Mouse (Mus musculus) forebrain, embryonic 11.5 days (tissue): ENCODE measurements around the gene Cd3eap. TPM values are rescaled to one million over a fixed set of nuclear protein-coding genes. Genes with fewer than 3 reads are reported as not detected.

Experiments
- ATAC-seq: fragments of 200-750 bp; cut with Nextera tagmentation; replicated peaks from 2 replicates; pipeline ENCODE4 v1.8.0; 2017; ENCODE audit warnings: moderate TSS enrichment; ENCODE audit not compliant: low FRiP score
- DNase-seq: peaks from one replicate; pipeline ENCODE4 v3.0.0-alpha.2; 2017; ENCODE audit warnings: low spot score
- H3K27ac ChIP-seq: fragments of 300-500 bp; sonication (generic); 2 replicates; pipeline ENCODE4 v1.5.1; 2014; ENCODE audit warnings: low read depth, low read length
- H3K27me3 ChIP-seq: fragments of 300-500 bp; sonication (generic); 2 replicates; pipeline ENCODE4 v1.6.1; 2014; ENCODE audit warnings: mild to moderate bottlenecking, low read length, mixed read lengths; ENCODE audit not compliant: control insufficient read depth, insufficient read depth
- H3K36me3 ChIP-seq: fragments of 300-500 bp; sonication (generic); 2 replicates; pipeline ENCODE4 v1.6.1; 2014; ENCODE audit warnings: mild to moderate bottlenecking, low read length, moderate library complexity, mixed read lengths; ENCODE audit not compliant: control insufficient read depth, insufficient read depth
- H3K4me1 ChIP-seq: fragments of 300-500 bp; sonication (generic); replicated peaks from 2 replicates; pipeline ENCODE4 v1.6.1; 2014; ENCODE audit warnings: low read length, mixed read lengths; ENCODE audit not compliant: control insufficient read depth, insufficient read depth
- H3K4me2 ChIP-seq: fragments of 300-500 bp; sonication (generic); 2 replicates; pipeline ENCODE4 v1.6.1; 2014; ENCODE audit warnings: low read depth, mild to moderate bottlenecking, low read length, moderate library complexity, mixed read lengths; ENCODE audit not compliant: severe bottlenecking
- H3K4me3 ChIP-seq: fragments of 300-500 bp; sonication (generic); 2 replicates; pipeline ENCODE4 v1.5.1; 2014; ENCODE audit warnings: low read depth, low read length
- H3K9ac ChIP-seq: fragments of 300-500 bp; sonication (generic); 2 replicates; pipeline ENCODE4 v1.6.1; 2014; ENCODE audit warnings: low read length
- H3K9me3 ChIP-seq: fragments of 300-500 bp; sonication (generic); 2 replicates; pipeline ENCODE4 v1.6.1; 2016; ENCODE audit warnings: low read length, mixed read lengths; ENCODE audit not compliant: control insufficient read depth
- WGBS: fragments of 180-500 bp; shearing (Covaris S2); extraction: QIAGEN DNeasy Blood & Tissue Kit; methylation state at CpG from one replicate; pipeline ENCODE4 v1.1.7; 2014; 5-methylcytosine and 5-hydroxymethylcytosine counted together
- microRNA counts: library from miRNA; unstranded; fragments of <30 nt; microRNA quantifications from one replicate; lab custom pipeline; 2015
- microRNA-seq: library from miRNA; unstranded; fragments of <30 nt; microRNA quantifications from one replicate; pipeline ENCODE4, GENCODE M21; 2016; ENCODE audit not compliant: insufficient number of aligned reads
- polyA plus RNA-seq: library from polyadenylated mRNA; unstranded; fragments of >200 nt; fragmentation: Nextera tagmentation; extraction: Ambion mirVana; gene quantifications from 2 replicates; pipeline ENCODE4 v1.2.1, GENCODE M21; 2014

Cd3eap gene
- polyA plus RNA-seq, 1 experiment from 2014 or later, result 24.0 TPM

- H3K9ac ChIP-seq, result peak overlapping the region; percentile 36
- no peaks in the 10 kb centered on the region for H3K9me3 ChIP-seq
- H3K4me1 ChIP-seq, result peaks cover 11% of the 10 kb centered on the region; the same call in 1 of the 2 replicates
- H3K4me3 ChIP-seq, result peak overlapping the region; percentile 51
- peak; percentile 39 for ATAC-seq
- WGBS, result 1% methylated on average over 18 of the region's 18 CpGs
- no peak overlapping the region for H3K27ac ChIP-seq
- H3K4me2 ChIP-seq, result peak overlapping the region; percentile 94
- H3K27me3 ChIP-seq, result peaks cover 43% of the 10 kb centered on the region
- peak; percentile 75 for DNase-seq
- H3K36me3 ChIP-seq, result no peaks in the 10 kb centered on the region
These were observed 51.4 kb downstream of the Cd3eap start for GRCm38 (mm10) chr7:19307739-19308453.

- Histone ChIP-seq H3K9me3 (no peaks in the 10 kb centered on the region), H3K27me3 (peaks cover 51% of the 10 kb centered on the region), H3K4me2 (peak overlapping the region; percentile 94; the same call in 1 of the 2 replicates), H3K27ac (no peak overlapping the region), H3K4me1 (peaks cover 11% of the 10 kb centered on the region; the same call in 1 of the 2 replicates), H3K9ac (no peak overlapping the region), H3K4me3 (no peak overlapping the region), H3K36me3 (no peaks in the 10 kb centered on the region)
- 68% methylated on average over 25 of the region's 25 CpGs for WGBS
- DNase-seq (no peak), ATAC-seq (no peak)
These were observed 52.2 kb downstream of the Cd3eap start for GRCm38 (mm10) chr7:19306819-19307738.

MicroRNAs within 50 kb of the gene (microRNA counts, 519-probe panel; counts per million panel counts)
- 31.2 counts per million for microRNA mmu-miR-343 (lab: Ali Mortazavi, UCI)

Small RNA genes lying within 50 kb of the gene (microRNA-seq; reads per million reads assigned to microRNA genes)
- not detected for gene Mir343

Other genes with a start within 250 kb of the Cd3eap start
- 1.2 and 1.4 TPM in 2 replicates for gene Gm4969, start 241.1 kb downstream of the Cd3eap start, polyA plus RNA-seq
- gene Fbxo46, start 239.6 kb downstream of the Cd3eap start, polyA plus RNA-seq, result 13.6 and 13.9 TPM in 2 replicates
- 13.8 and 13.9 TPM in 2 replicates for gene Qpctl, start 210.2 kb downstream of the Cd3eap start, polyA plus RNA-seq
- gene Snrpd2, start 209.8 kb downstream of the Cd3eap start, polyA plus RNA-seq, result 154 and 158 TPM in 2 replicates
- 0.56 and 0.75 TPM in 2 replicates for gene Gipr, start 193.4 kb downstream of the Cd3eap start, polyA plus RNA-seq
- gene Eml2, start 183.1 kb downstream of the Cd3eap start, polyA plus RNA-seq, result 2.0 and 2.1 TPM in 2 replicates
- gene Gpr4, start 146.9 kb downstream of the Cd3eap start, polyA plus RNA-seq, result 1.6 and 2.5 TPM in 2 replicates
- gene Opa3, start 131.1 kb downstream of the Cd3eap start, polyA plus RNA-seq, result 54.1 and 59.8 TPM in 2 replicates
- 52.8 and 53.0 TPM in 2 replicates for gene Vasp, start 87.7 kb downstream of the Cd3eap start, polyA plus RNA-seq
- gene Ppm1n, start 79.4 kb downstream of the Cd3eap start, polyA plus RNA-seq, result 0.44 TPM in 1 of 2 replicates, not detected in the other
- 47.3 and 54.7 TPM in 2 replicates for gene Rtn2, start 76.9 kb downstream of the Cd3eap start, polyA plus RNA-seq
- not detected in 2 replicates for gene Fosb, start 49.4 kb downstream of the Cd3eap start, polyA plus RNA-seq
- 94.4 and 100 TPM in 2 replicates for gene Ercc1, start 14.7 kb downstream of the Cd3eap start, polyA plus RNA-seq
- gene Ppp1r13l, start 266 bp upstream of the Cd3eap start, polyA plus RNA-seq, result 5.8 and 6.4 TPM in 2 replicates
- 18.2 and 25.2 TPM in 2 replicates for gene Ercc2, start 22.5 kb upstream of the Cd3eap start, polyA plus RNA-seq
- gene Klc3, start 44.6 kb upstream of the Cd3eap start, polyA plus RNA-seq, result 2.0 and 2.8 TPM in 2 replicates
- gene Ckm, start 45.3 kb upstream of the Cd3eap start, polyA plus RNA-seq, result not detected in 2 replicates
- 11.0 and 13.2 TPM in 2 replicates for gene Mark4, start 99.3 kb upstream of the Cd3eap start, polyA plus RNA-seq
- 1.2 and 1.4 TPM in 2 replicates for gene Exoc3l2, start 103.8 kb upstream of the Cd3eap start, polyA plus RNA-seq
- 2.9 and 4.5 TPM in 2 replicates for gene Bloc1s3, start 148.9 kb upstream of the Cd3eap start, polyA plus RNA-seq
- 43.7 and 54.1 TPM in 2 replicates for gene Trappc6a, start 148.9 kb upstream of the Cd3eap start, polyA plus RNA-seq
- gene Nkpd1, start 158.4 kb upstream of the Cd3eap start, polyA plus RNA-seq, result 0.11 TPM in 1 of 2 replicates, not detected in the other
- 5.1 and 7.8 TPM in 2 replicates for gene Ppp1r37, start 203.6 kb upstream of the Cd3eap start, polyA plus RNA-seq
- 0.40 and 0.47 TPM in 2 replicates for gene Zfp296, start 217.8 kb upstream of the Cd3eap start, polyA plus RNA-seq
- 151 and 156 TPM in 2 replicates for gene Gemin7, start 218.1 kb upstream of the Cd3eap start, polyA plus RNA-seq
- 59.7 and 64.1 TPM in 2 replicates for gene Clasrp, start 245.0 kb upstream of the Cd3eap start, polyA plus RNA-seq